Mouse (Mus musculus) stomach, postnatal 0 days (tissue): ENCODE results near the gene Rxfp1. TPM values are rescaled to one million over a fixed set of nuclear protein-coding genes. Genes with fewer than 3 reads are reported as not detected.
"Not testable (repeated sequence)": the region's sequence is repeated elsewhere in the genome, so short reads cannot be mapped to it uniquely, and the experiment has no call there.

Experiments used
- ATAC-seq: fragments of 200-750 bp; cut with Nextera tagmentation; 2 replicates; pipeline ENCODE4 v1.8.0; 2017; ENCODE audit not compliant: low FRiP score, low TSS enrichment
- DNase-seq: peaks from one replicate; pipeline ENCODE4 v3.0.0-alpha.2; 2016; ENCODE audit warnings: low spot score
- H3K27ac ChIP-seq: fragments of 300-500 bp; sonication (generic); replicated peaks from 2 replicates; pipeline ENCODE4 v1.5.1; 2014; ENCODE audit warnings: mild to moderate bottlenecking, control low read depth
- H3K27me3 ChIP-seq: fragments of 300-500 bp; sonication (generic); 2 replicates; pipeline ENCODE4 v1.6.1; 2014; ENCODE audit warnings: low read length; ENCODE audit not compliant: control insufficient read depth, insufficient read depth
- H3K36me3 ChIP-seq: fragments of 300-500 bp; sonication (generic); 2 replicates; pipeline ENCODE4 v1.6.1; 2014; ENCODE audit warnings: low read length, mixed read lengths; ENCODE audit not compliant: control insufficient read depth, insufficient read depth
- H3K4me1 ChIP-seq: fragments of 300-500 bp; sonication (generic); replicated peaks from 2 replicates; pipeline ENCODE4 v1.6.1; 2014; ENCODE audit warnings: antibody characterized with exemption; ENCODE audit not compliant: control insufficient read depth, insufficient read depth
- H3K4me2 ChIP-seq: fragments of 300-500 bp; sonication (generic); replicated peaks from 2 replicates; pipeline ENCODE4 v1.6.1; 2014; ENCODE audit warnings: low read depth, mild to moderate bottlenecking, control low read depth, moderate library complexity
- H3K4me3 ChIP-seq: fragments of 300-500 bp; sonication (generic); 2 replicates; pipeline ENCODE4 v1.5.1; 2014; ENCODE audit warnings: low read depth, low read length, control low read depth
- H3K9ac ChIP-seq: fragments of 300-500 bp; sonication (generic); 2 replicates; pipeline ENCODE4 v1.6.1; 2014; ENCODE audit warnings: mild to moderate bottlenecking, low read length, control low read depth, mixed read lengths
- H3K9me3 ChIP-seq: fragments of 300-500 bp; sonication (generic); 2 replicates; pipeline ENCODE4 v1.6.1; 2016; ENCODE audit warnings: low read length; ENCODE audit not compliant: control insufficient read depth
- CTCF ChIP-seq: IDR thresholded peaks from 2 replicates; pipeline ENCODE4 v1.5.1; 2016; ENCODE audit warnings: antibody characterized with exemption, low read depth, mild to moderate bottlenecking, moderate library complexity
- EP300 ChIP-seq: optimal IDR thresholded peaks from 2 replicates; pipeline ENCODE3; 2016; ENCODE audit warnings: antibody characterized with exemption
- WGBS: fragments of 180-500 bp; shearing (Covaris S2); extraction: QIAGEN DNeasy Blood & Tissue Kit; methylation state at CpG from one replicate; pipeline ENCODE4 v1.1.7; 2014; 5-methylcytosine and 5-hydroxymethylcytosine counted together
- polyA plus RNA-seq: library from polyadenylated mRNA; unstranded; fragments of >200 nt; fragmentation: Nextera tagmentation; extraction: Ambion mirVana; gene quantifications from 2 replicates; pipeline ENCODE4 v1.2.1, GENCODE M21; 2015

Gene Rxfp1
- polyA plus RNA-seq, 1 experiment from 2014 or later, result not detected

- Histone ChIP-seq H3K4me2 (no peak overlapping the region), H3K4me1 (no peaks in the 10 kb centered on the region), H3K4me3 (no peak overlapping the region), H3K27ac (no peak overlapping the region), H3K9ac (no peak overlapping the region), H3K9me3 (no peaks in the 10 kb centered on the region), H3K36me3 (no peaks in the 10 kb centered on the region), H3K27me3 (no peaks in the 10 kb centered on the region)
- DNase-seq (no peak), ATAC-seq (no peak)
- WGBS, result 83% methylated on average over 8 of the region's 8 CpGs
- TF ChIP-seq CTCF (no peak), EP300 (no peak)
Observed at GRCm38 (mm10) chr3:79706436-79706835, 31.2 kb downstream of the Rxfp1 start.

- no peaks in the 10 kb centered on the region for H3K27me3 ChIP-seq
- WGBS, result 82% methylated on average over 4 of the region's 4 CpGs
- ATAC-seq, result no peak
Observed at GRCm38 (mm10) chr3:79703135-79703534, 34.5 kb downstream of the Rxfp1 start.

GRCm38 (mm10) chr3:79691957-79692356 lies 45.7 kb downstream of the Rxfp1 start:
- Histone ChIP-seq H3K36me3 (no peaks in the 10 kb centered on the region), H3K27ac (no peak overlapping the region), H3K4me3 (no peak overlapping the region), H3K9me3 (no peaks in the 10 kb centered on the region), H3K9ac (no peak overlapping the region), H3K27me3 (no peaks in the 10 kb centered on the region), H3K4me1 (no peaks in the 10 kb centered on the region), H3K4me2 (no peak overlapping the region)
- WGBS, result 86% methylated on average over 2 of the region's 2 CpGs
- ATAC-seq, result no peak
- TF ChIP-seq EP300 (no peak), CTCF (no peak)
- DNase-seq, result no peak

More at GRCm38 (mm10) chr3:79703135-79703534, 34.5 kb downstream of the Rxfp1 start:
- no peak overlapping the region for H3K4me2 ChIP-seq
- no peak overlapping the region for H3K27ac ChIP-seq
- no peaks in the 10 kb centered on the region for H3K4me1 ChIP-seq
- H3K36me3 ChIP-seq, result no peaks in the 10 kb centered on the region
- H3K9ac ChIP-seq, result no peak overlapping the region
- no peak for DNase-seq
- TF ChIP-seq CTCF, result no peak
- no peaks in the 10 kb centered on the region for H3K9me3 ChIP-seq
- no peak overlapping the region for H3K4me3 ChIP-seq

GRCm38 (mm10) chr3:79690111-79690651 lies 47.5 kb downstream of the Rxfp1 start:
- Histone ChIP-seq H3K27me3 (no peaks in the 10 kb centered on the region), H3K9me3 (no peaks in the 10 kb centered on the region), H3K36me3 (no peaks in the 10 kb centered on the region), H3K9ac (no peak overlapping the region), H3K27ac (no peak overlapping the region), H3K4me2 (no peak overlapping the region), H3K4me3 (no peak overlapping the region), H3K4me1 (no peaks in the 10 kb centered on the region)
- ATAC-seq, result no peak
- TF ChIP-seq CTCF, result no peak
- DNase-seq, result no peak
- 71% methylated on average over 9 of the region's 9 CpGs for WGBS

- WGBS, result 78% methylated on average over 4 of the region's 4 CpGs
- not testable (repeated sequence) for H3K9ac ChIP-seq, ATAC-seq
Observed at GRCm38 (mm10) chr3:79688101-79688500, 49.6 kb downstream of the Rxfp1 start.

GRCm38 (mm10) chr3:79683529-79683928 lies 54.2 kb downstream of the Rxfp1 start:
- DNase-seq (no peak), ATAC-seq (no peak)
- Histone ChIP-seq H3K4me2 (no peak overlapping the region), H3K36me3 (no peaks in the 10 kb centered on the region), H3K9ac (no peak overlapping the region), H3K9me3 (no peaks in the 10 kb centered on the region), H3K27me3 (no peaks in the 10 kb centered on the region), H3K27ac (no peak overlapping the region), H3K4me1 (0 out of 2 replicates have a peak, but pooled peaks cover 4% of the 10 kb centered on the region), H3K4me3 (no peak overlapping the region)
- no peak for TF ChIP-seq EP300
- TF ChIP-seq CTCF, result no peak
- WGBS, result 69% methylated on average over 8 of the region's 8 CpGs

More at GRCm38 (mm10) chr3:79688101-79688500, 49.6 kb downstream of the Rxfp1 start:
- not testable (repeated sequence) for H3K36me3 ChIP-seq, H3K4me1 ChIP-seq, DNase-seq, H3K9me3 ChIP-seq, H3K27ac ChIP-seq, H3K4me3 ChIP-seq, H3K27me3 ChIP-seq, H3K4me2 ChIP-seq
